Mouse (Mus musculus): ENCODE measurements around the gene 2010111I01Rik. TPM values are rescaled to one million over a fixed set of nuclear protein-coding genes. Genes with fewer than 3 reads are reported as not detected.

2010111I01Rik gene
- polyA plus RNA-seq, 1 experiment from 2014 or later = 17.2 TPM

DNA sequence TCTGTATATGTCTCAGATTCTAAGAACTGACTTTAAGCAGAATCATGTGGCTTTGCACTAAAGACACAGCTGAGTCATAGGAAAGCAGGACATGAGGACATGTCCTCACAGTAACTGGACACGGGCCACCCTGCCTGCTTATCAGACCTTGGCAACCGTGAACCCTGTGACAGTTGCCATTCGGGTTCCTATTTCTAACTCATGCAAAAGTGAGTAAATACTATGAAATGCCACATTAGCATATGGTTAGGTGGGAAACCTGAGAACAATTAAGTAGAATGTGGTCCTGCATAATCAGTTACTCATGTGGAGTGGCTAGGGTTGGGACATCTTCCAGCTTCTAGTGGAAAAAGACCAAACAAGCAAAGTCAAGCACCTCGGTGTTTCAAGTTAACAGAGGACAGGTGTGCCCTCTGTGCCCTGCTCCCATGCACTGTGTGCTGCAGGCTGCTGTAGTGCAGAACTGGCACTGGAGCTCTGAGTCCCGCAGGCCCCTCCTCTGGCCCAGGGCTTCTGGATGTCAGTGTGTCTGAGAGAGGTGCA lies 170.3 kb downstream of the 2010111I01Rik start:
- Histone ChIP-seq H3K4me1 (no peaks in the 10 kb centered on the region; the same call in 1 of the 2 replicates), H3K4me3 (no peak overlapping the region), H3K9me3 (replicated peaks) (no peaks in the 10 kb centered on the region), H3K27me3 (replicated peaks) (no peaks in the 10 kb centered on the region), H3K9ac (no peak overlapping the region), H3K4me2 (no peak overlapping the region), H3K36me3 (no peaks in the 10 kb centered on the region), H3K27ac (no peak overlapping the region)
- ATAC-seq = no peak
- WGBS (ENCODE audit: insufficient replicate concordance) = 71% methylated on average over 5 of the region's 5 CpGs

DNA sequence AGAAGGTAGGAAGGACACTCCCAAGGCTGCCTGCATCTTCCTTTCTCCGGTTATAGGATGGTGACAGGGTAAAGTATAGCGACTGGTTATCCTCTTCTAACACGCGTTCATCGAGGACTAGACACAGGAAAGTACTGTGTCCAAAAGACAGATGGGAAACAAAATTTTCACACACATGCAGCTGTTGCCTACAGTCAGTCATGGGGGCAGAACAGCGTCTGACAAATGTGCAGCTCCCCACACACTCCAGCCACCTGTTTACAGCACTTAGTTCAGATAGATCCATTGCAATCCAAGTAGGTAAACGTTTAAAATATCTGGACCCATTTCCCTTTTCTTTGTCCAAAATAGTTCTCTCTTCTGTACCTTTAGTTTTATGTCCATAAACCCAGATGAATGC lies 171.3 kb downstream of the 2010111I01Rik start:
- no peak overlapping the region for H3K4me2 ChIP-seq
- WGBS (ENCODE audit: insufficient replicate concordance) = 71% methylated on average over 7 of the region's 7 CpGs
- no peaks in the 10 kb centered on the region for H3K9me3 ChIP-seq (replicated peaks)
- no peak overlapping the region for H3K9ac ChIP-seq
- no peaks in the 10 kb centered on the region for H3K36me3 ChIP-seq
- no peak for ATAC-seq
- H3K27me3 ChIP-seq (replicated peaks) = no peaks in the 10 kb centered on the region
- H3K27ac ChIP-seq = no peak overlapping the region
- no peak overlapping the region for H3K4me3 ChIP-seq
- no peaks in the 10 kb centered on the region; the same call in 1 of the 2 replicates for H3K4me1 ChIP-seq

DNA sequence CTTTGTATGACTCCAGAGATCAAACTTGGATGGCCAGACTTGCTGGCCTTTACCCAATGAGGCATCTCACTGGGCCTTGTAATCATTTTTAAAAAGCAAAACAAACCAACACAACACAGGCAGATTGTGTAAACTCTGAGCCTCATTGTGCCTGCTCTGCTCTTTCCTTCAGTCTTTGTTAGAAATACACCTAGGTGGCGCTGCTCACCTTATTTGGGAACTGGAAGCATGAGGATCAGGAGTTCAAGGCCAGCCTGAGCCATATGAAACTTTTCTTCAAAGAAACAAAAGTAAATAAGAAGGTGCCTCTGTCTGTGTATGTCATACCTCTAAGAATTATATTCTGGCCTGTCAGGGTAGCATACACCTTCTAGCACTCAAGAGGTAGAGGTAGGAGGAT lies 172.1 kb downstream of the 2010111I01Rik start:
- 53% methylated on average over 1 of the region's 1 CpGs for WGBS (ENCODE audit: insufficient replicate concordance)
- Histone ChIP-seq H3K9me3 (replicated peaks) (no peaks in the 10 kb centered on the region), H3K27ac (no peak overlapping the region), H3K27me3 (replicated peaks) (no peaks in the 10 kb centered on the region), H3K4me2 (no peak overlapping the region), H3K36me3 (no peaks in the 10 kb centered on the region), H3K4me3 (no peak overlapping the region), H3K4me1 (no peaks in the 10 kb centered on the region; the same call in 1 of the 2 replicates), H3K9ac (no peak overlapping the region)
- ATAC-seq = no peak

DNA sequence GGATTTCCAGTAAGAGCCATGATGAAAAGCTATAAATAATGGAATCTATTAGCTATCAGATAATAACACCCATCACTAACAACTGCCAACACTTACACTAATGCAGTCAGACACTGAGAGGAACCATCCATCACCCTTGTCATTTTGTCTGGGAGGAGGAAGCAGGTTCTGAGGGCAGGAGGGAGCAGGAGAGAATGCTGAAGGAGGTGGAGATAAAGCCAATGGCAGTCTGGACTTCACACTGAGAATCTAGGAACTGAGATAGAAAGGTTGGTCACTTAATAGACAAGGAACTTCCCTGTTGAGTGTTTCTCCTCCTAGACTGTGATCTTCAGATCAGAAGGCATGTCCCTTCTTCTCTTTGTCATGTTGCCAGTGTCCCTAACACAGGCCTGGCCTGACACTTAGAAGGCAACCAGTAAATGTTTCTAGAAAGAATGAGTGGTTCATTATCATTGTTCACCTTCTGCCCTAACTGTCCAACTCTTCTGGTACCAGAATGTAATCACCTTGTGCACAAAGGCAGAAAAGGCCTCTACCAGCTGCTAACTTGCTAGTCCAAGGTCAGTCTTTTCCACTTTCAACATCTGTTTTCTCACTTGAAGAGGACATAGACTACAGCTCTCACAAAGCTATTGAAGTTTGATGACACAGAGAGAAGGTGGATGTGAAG lies 173.8 kb downstream of the 2010111I01Rik start:
- Histone ChIP-seq H3K9ac (no peak overlapping the region), H3K4me2 (no peak overlapping the region), H3K36me3 (no peaks in the 10 kb centered on the region), H3K9me3 (replicated peaks) (no peaks in the 10 kb centered on the region), H3K4me1 (no peaks in the 10 kb centered on the region; the same call in 1 of the 2 replicates), H3K4me3 (no peak overlapping the region), H3K27me3 (replicated peaks) (no peaks in the 10 kb centered on the region), H3K27ac (no peak overlapping the region)
- ATAC-seq = no peak

DNA sequence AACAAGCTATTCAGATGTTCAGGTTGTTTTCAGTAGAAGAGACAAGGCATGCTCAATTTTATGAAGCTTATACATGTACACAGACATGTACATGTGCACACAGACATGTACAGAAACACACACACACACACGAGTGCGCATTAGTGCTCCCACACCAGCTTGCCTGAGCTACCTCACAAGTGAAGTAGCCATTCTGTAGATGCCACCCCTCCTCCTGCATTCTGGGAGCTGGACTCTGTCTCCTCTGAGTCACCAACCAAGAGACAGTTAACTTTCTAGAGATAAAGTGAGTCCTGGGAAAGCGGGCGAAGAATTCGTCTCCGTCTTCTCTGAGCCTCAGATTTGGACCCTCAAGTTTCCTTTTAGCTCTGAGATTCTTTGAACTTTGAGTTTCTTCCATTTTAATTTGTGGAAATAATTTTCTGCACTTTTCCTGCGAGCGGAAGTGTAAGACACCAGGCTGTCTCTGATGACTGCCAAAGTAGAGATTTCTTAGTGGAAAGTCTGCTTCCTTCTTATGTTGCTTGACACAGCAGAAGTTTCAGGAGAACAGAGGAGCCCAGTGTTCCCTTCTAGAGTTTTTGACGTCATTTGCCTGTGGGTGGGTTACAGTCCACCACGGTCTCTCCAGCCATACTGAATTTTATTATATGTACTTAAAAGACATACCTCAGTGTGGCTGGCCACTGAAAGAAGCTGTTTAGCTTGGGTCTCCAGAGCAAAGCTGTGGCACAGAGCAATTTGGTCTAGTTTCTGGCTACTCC lies 175.0 kb downstream of the 2010111I01Rik start:
- no peak overlapping the region for H3K4me3 ChIP-seq
- no peaks in the 10 kb centered on the region; the same call in 1 of the 2 replicates for H3K4me1 ChIP-seq
- H3K9ac ChIP-seq = no peak overlapping the region
- no peak for ATAC-seq
- H3K27me3 ChIP-seq (replicated peaks) = no peaks in the 10 kb centered on the region
- no peak overlapping the region for H3K27ac ChIP-seq
- no peak overlapping the region for H3K4me2 ChIP-seq
- no peaks in the 10 kb centered on the region for H3K9me3 ChIP-seq (replicated peaks)
- 72% methylated on average over 10 of the region's 10 CpGs for WGBS (ENCODE audit: insufficient replicate concordance)
- no peaks in the 10 kb centered on the region for H3K36me3 ChIP-seq

DNA sequence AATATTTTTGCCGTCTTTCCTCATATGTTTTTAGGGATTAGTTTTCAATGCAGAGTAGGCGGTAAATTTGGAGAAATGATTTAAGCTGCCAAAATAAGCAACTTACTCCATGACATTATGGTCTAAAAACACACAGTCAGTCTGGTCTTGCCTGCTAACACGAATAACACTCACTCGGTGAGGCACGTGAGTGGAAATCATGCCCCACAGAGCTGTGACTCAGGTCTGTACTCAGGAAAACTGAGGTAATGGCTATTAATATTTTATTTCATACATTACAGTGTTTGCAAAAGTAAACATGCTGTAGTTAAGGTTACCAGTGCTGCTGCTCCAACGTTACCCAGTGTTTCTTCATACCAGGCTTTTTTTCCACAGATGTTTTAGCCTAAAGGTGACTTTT lies 176.1 kb downstream of the 2010111I01Rik start:
- no peaks in the 10 kb centered on the region; the same call in 1 of the 2 replicates for H3K4me1 ChIP-seq
- H3K9me3 ChIP-seq (replicated peaks) = no peaks in the 10 kb centered on the region
- H3K27me3 ChIP-seq (replicated peaks) = no peaks in the 10 kb centered on the region
- WGBS (ENCODE audit: insufficient replicate concordance) = 82% methylated on average over 6 of the region's 6 CpGs
- no peak overlapping the region for H3K9ac ChIP-seq
- no peak overlapping the region for H3K4me3 ChIP-seq
- no peak for ATAC-seq
- H3K4me2 ChIP-seq = no peak overlapping the region
- H3K36me3 ChIP-seq = no peaks in the 10 kb centered on the region
- no peak overlapping the region for H3K27ac ChIP-seq

DNA sequence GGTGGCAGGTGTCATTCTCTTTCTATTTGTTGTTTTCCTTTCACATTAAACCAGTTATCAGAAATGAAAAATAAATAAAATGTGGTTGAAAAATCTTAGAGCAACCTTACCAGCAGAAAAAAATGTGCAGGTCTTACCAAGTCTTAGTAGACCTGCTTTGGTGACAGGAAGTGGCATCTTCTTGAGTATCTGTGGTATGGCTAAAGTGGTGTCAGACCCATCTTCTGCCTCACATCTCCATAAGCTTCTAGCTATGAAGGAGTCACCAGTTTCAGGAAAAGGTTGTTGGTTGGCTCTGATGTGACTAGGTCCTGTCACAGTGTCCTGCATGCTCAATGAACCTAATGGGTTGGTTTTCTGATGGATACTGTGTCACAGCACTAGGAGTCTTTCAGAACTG lies 176.6 kb downstream of the 2010111I01Rik start:
- Histone ChIP-seq H3K36me3 (no peaks in the 10 kb centered on the region), H3K9me3 (replicated peaks) (no peaks in the 10 kb centered on the region), H3K4me1 (no peaks in the 10 kb centered on the region; the same call in 1 of the 2 replicates), H3K27me3 (replicated peaks) (no peaks in the 10 kb centered on the region), H3K9ac (no peak overlapping the region), H3K4me3 (no peak overlapping the region), H3K27ac (no peak overlapping the region), H3K4me2 (no peak overlapping the region)
- no peak for ATAC-seq

DNA sequence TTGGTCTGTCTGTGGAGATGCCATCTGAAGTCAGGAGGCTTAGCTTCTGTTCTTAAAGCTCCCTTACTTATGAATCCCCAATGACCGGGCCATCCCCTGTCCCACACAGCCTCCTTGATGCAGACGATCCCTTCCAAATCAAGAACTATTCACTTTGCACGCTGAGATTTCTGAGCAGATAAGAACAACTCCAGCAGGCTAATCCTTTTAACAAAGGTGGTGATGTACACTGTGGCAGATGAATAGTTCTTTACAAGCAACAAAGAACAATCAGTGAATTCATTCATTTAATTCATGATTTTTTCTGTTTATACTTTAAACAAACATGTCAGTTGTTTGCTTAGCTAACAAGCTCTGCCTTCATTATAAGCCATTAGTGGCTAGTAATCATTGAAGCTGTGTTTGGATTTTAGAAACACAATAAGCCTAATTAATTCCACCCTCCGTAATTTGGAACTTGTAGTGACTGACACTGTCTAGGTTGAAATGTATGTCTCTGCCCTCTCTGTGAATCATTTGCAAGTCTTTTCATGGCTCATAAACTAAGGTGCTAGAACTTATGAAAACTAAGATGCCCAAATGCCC lies 182.0 kb downstream of the 2010111I01Rik start:
- Histone ChIP-seq H3K4me2 (no peak overlapping the region), H3K4me3 (no peak overlapping the region), H3K27me3 (replicated peaks) (no peaks in the 10 kb centered on the region), H3K27ac (no peak overlapping the region), H3K36me3 (no peaks in the 10 kb centered on the region), H3K4me1 (peaks cover 15% of the 10 kb centered on the region), H3K9ac (no peak overlapping the region), H3K9me3 (replicated peaks) (no peaks in the 10 kb centered on the region)
- no peak for ATAC-seq
- 71% methylated on average over 4 of the region's 4 CpGs for WGBS (ENCODE audit: insufficient replicate concordance)

DNA sequence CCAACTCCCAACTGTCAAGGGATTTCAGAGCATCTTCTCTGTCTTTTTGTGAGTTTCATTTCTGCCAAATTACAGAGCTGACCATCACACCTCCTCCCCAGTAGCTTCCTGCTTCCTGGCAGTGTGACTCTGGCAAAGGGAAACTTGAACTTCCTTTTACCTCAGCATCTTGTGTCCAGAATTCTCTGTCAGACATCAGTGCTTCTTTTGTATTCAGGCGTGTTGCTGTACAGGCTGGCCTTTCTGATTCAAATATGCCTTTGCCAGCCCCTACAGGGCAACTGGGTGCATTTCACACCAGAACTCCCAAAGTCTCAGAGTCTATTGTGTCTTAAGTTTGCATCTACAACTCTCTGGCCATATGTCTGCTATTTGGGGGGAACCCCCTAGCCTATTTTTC lies 183.5 kb downstream of the 2010111I01Rik start:
- no peak overlapping the region for H3K4me2 ChIP-seq
- no peak for ATAC-seq
- peaks cover 15% of the 10 kb centered on the region for H3K4me1 ChIP-seq
- no peak overlapping the region for H3K4me3 ChIP-seq
- no peaks in the 10 kb centered on the region for H3K36me3 ChIP-seq
- H3K9ac ChIP-seq = no peak overlapping the region
- H3K27me3 ChIP-seq (replicated peaks) = no peaks in the 10 kb centered on the region
- WGBS (ENCODE audit: insufficient replicate concordance) = 42% methylated on average over 1 of the region's 1 CpGs
- no peak overlapping the region for H3K27ac ChIP-seq
- no peaks in the 10 kb centered on the region for H3K9me3 ChIP-seq (replicated peaks)

DNA sequence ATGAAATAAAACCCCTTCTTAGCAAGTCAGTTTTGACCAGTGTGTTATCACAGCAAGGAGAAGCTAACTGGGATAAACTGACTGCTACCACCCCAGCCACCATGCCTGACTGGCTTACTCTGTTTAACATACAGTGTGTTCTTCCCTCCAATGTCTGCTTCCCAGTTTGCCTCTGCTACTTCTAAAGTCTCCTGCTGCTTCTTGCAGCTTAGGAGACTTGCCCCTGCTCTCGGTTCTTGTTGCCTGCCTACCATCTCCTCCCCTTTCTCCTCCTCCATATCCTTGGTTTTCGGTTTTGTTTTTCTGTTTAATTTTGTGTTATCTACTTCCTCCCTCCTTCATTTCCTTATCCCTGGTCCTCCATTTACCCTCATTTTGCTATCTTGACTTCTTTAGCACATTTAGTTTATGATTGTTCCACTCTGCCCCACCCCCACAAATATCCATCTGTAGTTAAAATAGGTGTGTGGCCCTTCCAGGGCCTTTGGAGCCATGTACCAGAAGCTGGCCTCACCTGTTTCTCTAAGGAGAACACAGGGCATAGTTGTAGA lies 185.9 kb downstream of the 2010111I01Rik start:
- WGBS (ENCODE audit: insufficient replicate concordance) = 28% methylated on average over 2 of the region's 2 CpGs
- Histone ChIP-seq H3K9ac (no peak overlapping the region), H3K27ac (no peak overlapping the region), H3K4me3 (no peak overlapping the region), H3K4me1 (peaks cover 15% of the 10 kb centered on the region), H3K4me2 (no peak overlapping the region), H3K27me3 (replicated peaks) (no peaks in the 10 kb centered on the region), H3K9me3 (replicated peaks) (no peaks in the 10 kb centered on the region), H3K36me3 (no peaks in the 10 kb centered on the region)
- ATAC-seq = no peak

DNA sequence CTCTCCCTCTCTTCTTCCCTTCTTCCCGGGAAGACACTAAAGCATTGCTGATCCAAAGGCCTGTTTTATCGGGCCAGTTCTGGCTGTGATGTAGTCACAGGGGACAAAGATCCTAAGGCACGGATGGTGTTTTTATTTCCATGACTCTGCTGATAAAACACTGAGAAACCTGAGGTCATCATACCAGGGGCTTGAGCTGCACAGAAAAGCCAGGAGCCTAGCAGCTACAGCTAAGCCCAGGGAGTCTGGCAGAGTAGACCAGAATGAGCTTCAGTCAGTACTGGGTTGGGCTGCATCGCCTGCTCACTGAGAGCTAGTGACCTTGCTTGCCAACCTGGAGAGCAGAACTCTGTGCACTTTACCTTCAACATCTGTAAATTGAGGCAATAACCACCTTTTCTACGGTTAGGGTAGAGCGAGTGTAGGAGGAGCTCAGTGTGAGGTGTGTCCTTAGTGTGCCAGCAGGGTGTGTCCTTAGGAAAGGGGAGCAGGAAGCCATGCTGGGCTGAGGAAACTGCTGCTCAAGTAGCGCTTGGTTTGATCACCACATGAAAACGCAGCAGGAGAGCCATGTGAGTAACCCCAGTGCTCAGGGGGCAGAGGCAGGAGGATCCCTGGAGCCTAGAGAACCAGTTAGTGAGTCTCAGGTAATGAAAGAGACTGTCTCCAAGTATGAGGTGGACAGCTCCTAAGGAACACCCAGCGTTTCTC lies 186.5 kb downstream of the 2010111I01Rik start:
- ATAC-seq = no peak

More for the DNA sequence above, 186.5 kb downstream of the 2010111I01Rik start:
- Histone ChIP-seq H3K36me3 (0 out of 2 replicates have a peak, but pooled peaks cover under 1% of the 10 kb centered on the region), H3K27ac (no peak overlapping the region), H3K4me2 (no peak overlapping the region), H3K9ac (no peak overlapping the region), H3K4me3 (no peak overlapping the region), H3K27me3 (replicated peaks) (no peaks in the 10 kb centered on the region), H3K9me3 (replicated peaks) (no peaks in the 10 kb centered on the region), H3K4me1 (peaks cover 15% of the 10 kb centered on the region)
- WGBS (ENCODE audit: insufficient replicate concordance) = 66% methylated on average over 9 of the region's 9 CpGs
